Mouse (Mus musculus): Measurements from ENCODE around the gene Siah2. TPM values are rescaled to one million over a fixed set of nuclear protein-coding genes. Genes with fewer than 3 reads are reported as not detected.

Gene Siah2
- total RNA-seq, 2 experiments from 2014 or later, result 17.2 to 22.0 TPM

DNA sequence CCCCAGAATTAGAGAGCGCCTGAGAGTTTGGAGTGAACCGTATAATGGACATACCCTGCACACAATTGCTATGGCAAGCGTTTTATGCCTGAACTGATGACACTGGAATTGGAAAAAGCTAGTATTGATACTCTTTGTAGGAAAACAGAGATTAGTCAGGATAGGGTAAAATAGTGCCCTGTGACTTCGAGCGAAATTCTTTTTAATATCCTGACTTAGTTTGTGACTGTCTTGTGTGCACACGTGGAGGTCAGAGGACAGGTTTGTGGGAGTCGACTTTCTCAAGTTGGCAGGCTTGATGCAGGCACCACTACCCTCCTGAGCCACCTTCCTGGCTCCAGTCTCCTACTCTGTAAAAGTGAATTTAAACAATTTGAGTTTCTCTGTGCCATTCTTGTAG, 1.1 kb upstream of the Siah2 start:
- no peak overlapping the region for H3K27ac ChIP-seq
- intact Hi-C loops (cut with DNase I), result loop anchor here (2.0 to 5.0 kb wide), 3 partner anchors 167 to 314 kb away; partner anchors contain the start of genes Med12l and Tsc22d2
- TF ChIP-seq CTCF (IDR thresholded peaks at IDR 0.05), result no peak
- DNase-seq (ENCODE audit: extremely low spot score in 1 of 2, low spot score in 2 of 2), result no peak
- H3K4me3 ChIP-seq, result no peak overlapping the region

DNA sequence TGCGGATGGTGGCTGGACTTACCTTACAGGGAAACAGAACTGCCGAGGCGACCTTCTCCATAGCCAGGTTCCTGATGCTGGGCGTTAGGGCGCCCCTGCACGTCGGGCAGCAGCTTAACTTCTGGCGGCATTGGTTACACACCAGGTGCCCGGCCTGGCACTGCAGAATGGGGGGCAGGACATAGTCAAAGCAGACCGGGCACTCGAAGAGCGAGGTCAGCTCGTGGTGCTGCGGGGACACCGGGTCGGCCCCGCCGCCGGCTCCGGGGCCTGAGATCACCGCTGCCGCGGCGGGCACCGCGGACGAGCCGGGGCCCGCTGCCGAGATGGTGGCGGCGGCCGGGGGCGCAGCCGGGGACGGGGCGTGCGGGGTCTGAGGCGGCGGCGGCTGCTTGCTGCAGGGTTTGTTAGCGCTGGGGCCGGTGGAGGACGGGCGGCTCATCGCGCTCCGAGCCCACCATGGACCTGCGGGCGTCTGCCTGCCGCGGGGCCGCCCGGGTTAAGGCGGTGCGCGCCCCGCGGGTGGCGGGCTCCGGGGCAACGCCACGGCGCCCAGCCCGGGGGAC, 743 bp downstream of the Siah2 start:
- intact Hi-C loops (cut with DNase I), result loop anchor here (2.0 to 5.0 kb wide), 2 partner anchors 115 to 316 kb away; partner anchors contain the start of genes Med12l and Selenot
- H3K27ac ChIP-seq, result peak overlapping the region; percentile 97
- no peak; the same call in 1 of the 2 replicates for TF ChIP-seq CTCF (IDR thresholded peaks at IDR 0.05)
- DNase-seq (ENCODE audit: extremely low spot score in 1 of 2, low spot score in 2 of 2), result peak; percentile 41 to 45
- peak overlapping the region; percentile 87 for H3K4me3 ChIP-seq

DNA sequence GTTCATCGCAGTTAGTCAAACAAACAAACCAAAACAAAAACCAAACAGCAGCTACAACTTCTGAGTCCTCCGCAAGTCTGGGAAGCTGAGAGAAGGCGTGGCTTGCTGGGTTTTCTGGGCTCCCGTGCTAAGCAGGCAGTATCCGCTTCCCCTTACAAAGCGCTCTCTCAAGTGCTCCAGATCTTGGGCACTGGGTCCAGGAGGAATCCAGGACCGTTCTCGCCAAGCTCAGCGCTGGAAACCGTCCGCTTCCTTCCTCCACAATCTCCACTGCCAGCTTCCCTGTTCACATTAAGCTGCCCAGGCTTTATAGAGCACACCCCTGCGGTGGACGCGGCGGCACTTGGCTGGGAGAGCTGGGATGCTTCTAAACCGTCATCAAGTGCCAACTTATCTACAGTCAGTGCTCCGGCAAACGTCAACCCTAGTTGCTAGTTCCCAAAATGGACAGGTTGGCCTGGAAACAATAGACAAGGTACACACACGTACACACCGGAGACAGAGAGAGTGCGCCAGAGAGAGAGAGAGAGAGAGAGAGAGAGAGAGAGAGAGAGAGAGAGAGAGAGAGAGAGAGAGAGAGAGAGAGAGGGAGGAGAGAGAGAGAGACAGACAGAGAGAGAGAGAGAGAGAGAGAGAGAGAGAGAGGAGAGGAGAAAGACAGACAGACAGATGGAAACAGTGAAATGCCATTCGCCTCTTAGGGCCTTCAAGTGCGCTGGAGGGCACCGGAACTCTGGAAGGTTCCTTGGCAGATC, 1.4 kb downstream of the Siah2 start:
- intact Hi-C loops (cut with DNase I), result loop anchor here (2.0 to 5.0 kb wide), 2 partner anchors 114 to 317 kb away; partner anchors contain the start of genes Med12l and Selenot
- peak; percentile 48 to 70 for DNase-seq (ENCODE audit: extremely low spot score in 1 of 2, low spot score in 2 of 2)
- peak overlapping the region; percentile 97 for H3K27ac ChIP-seq
- no peak for TF ChIP-seq CTCF (IDR thresholded peaks at IDR 0.05)
- peak overlapping the region; percentile 87 for H3K4me3 ChIP-seq

DNA sequence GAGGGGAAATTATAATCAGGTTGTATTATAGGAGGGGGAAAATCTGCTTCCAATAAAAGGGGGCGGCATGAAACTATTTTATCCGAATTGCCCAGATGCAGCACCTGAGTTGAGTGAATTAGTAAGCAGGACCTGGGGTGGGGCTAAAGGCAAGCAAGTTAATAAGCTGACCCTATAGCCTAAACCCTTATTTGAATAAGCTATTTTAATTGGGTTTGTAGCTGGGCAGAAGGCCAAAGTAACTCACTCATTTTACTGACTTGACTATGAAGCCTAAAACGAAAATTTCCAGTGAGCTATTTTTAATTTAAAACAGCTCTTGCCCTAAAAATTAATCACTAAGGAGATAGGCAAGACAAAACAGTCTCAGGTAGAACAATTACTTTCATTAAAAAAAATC, 2.5 kb downstream of the Siah2 start:
- no peak for TF ChIP-seq CTCF (IDR thresholded peaks at IDR 0.05)
- intact Hi-C loops (cut with DNase I), result loop anchor here (2.0 to 5.0 kb wide), 2 partner anchors 113 to 318 kb away; partner anchors contain the start of genes Med12l and Selenot
- DNase-seq (ENCODE audit: extremely low spot score in 1 of 2, low spot score in 2 of 2), result no peak
- H3K27ac ChIP-seq, result no peak overlapping the region
- peak overlapping the region; percentile 87 for H3K4me3 ChIP-seq

DNA sequence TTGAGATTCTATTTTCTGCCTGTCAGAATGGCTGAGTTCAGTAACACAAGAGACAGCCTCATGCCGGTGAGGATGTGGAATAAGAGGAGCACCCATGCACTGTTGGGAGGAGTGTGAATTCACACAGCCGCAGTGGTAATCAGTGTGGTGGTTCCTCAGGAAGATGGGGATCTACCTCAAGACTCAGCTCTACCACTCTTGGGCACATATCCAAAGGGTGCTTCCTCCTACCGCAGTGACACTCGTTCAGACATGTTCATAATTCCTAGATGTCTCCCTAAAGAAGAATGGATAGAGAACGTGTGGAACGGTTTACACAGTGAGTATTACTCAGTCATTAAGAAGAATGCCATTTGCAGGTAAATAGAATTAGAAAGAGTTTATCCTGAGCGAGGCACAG, 3.1 kb downstream of the Siah2 start:
- Histone ChIP-seq H3K27ac (no peak overlapping the region), H3K4me3 (peak overlapping the region; percentile 87)
- no peak for TF ChIP-seq CTCF (IDR thresholded peaks at IDR 0.05)
- intact Hi-C loops (cut with DNase I), result no loop called here
- DNase-seq (ENCODE audit: extremely low spot score in 1 of 2, low spot score in 2 of 2), result no peak

DNA sequence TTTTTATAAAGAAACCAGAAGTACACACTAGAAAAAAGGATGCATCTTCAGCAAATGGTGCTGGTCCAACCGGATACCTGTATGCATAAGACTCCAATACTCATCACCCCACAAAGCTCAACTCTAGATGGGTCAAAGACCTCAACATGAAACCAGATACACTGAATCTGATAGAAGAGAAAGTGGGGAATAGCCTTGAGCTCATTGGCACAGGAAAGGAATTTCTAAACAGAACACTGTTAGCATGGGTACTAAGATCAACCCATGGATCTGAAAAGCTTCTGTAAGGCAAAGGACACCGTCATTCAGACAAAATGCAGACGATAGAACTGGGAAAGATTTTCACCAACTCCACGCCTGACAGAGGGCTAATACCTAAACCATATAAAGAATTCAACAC, 3.6 kb downstream of the Siah2 start:
- Histone ChIP-seq H3K4me3 (no peak overlapping the region), H3K27ac (no peak overlapping the region)
- no peak for TF ChIP-seq CTCF (IDR thresholded peaks at IDR 0.05)
- DNase-seq (ENCODE audit: extremely low spot score in 1 of 2, low spot score in 2 of 2), result no peak
- intact Hi-C loops (cut with DNase I), result no loop called here

DNA sequence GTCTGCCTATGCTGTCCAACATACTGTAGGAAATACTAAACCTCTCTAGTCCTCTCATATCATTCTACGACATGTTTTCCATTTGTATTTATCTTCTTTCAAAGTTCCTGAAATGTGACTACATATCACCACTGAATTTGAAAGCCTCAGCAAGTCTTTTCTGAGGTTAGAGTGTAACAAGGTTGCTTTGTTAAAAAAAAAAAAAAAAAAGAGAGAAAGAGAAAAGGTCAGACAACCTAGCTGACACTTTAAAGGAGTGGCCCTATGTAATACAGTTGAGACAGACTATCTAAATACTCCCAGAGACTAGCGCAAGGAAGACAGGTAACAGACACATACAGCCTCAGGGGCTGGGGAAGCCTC, 5.3 kb downstream of the Siah2 start:
- no peak for DNase-seq (ENCODE audit: extremely low spot score in 1 of 2, low spot score in 2 of 2)
- no peak overlapping the region for H3K27ac ChIP-seq
- no peak overlapping the region for H3K4me3 ChIP-seq
- TF ChIP-seq CTCF (IDR thresholded peaks at IDR 0.05), result no peak
- intact Hi-C loops (cut with DNase I), result no loop called here

DNA sequence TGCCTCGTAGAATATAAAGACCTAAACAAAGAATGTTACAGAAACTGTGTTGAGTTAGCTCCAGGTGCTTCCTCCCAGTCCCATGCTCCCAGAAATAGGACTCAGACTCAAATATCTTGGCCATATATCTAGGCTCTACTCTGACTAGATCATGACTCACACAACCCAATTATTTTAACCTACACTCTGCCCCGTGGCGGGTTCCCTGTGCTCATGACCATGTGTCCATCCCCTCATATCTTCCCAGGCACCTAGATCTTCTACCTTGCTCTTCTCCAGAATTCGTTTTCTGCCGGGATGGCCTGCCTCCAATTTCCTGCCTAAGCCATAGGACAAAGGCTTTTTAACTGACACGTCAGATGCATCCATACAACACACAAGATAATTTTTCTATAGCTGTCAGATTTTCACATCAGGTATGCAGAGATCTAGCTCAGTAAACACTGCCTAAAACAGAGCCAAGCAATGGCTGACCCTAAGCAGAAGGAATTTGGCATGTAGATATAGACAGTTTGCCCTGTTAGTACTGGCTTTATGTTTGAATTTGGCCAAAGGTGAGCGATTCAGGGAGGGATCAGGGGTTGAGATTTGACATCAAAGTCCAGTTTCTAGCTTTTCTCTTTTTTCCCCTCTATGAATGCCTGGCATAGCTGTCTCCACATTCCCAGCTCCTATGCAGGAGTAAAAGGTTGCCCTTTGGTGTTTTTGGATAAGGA, 5.8 kb downstream of the Siah2 start:
- DNase-seq (ENCODE audit: extremely low spot score in 1 of 2, low spot score in 2 of 2), result no peak
- intact Hi-C loops (cut with DNase I), result no loop called here
- Histone ChIP-seq H3K27ac (no peak overlapping the region), H3K4me3 (no peak overlapping the region)
- TF ChIP-seq CTCF (IDR thresholded peaks at IDR 0.05), result no peak

DNA sequence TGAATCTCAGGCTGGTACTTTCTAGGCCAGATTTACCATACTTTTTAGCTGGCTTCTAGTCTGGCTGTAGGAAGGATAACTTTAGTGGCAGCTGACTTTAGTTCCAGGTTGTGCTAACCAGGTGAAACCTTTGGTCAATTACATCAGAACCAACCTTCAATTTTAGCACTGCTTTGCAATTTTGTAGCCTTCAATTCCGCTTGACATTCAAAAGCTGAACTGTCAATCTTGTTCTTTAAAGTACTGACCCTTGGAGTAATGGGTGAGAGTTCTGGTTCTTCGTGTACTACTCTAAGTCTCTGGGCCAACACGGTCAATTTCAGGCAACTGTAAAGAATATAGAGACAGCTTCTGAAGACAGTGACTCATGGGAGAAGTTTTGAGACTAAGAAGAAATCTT, 6.8 kb downstream of the Siah2 start:
- no peak overlapping the region for H3K4me3 ChIP-seq
- DNase-seq (ENCODE audit: extremely low spot score in 1 of 2, low spot score in 2 of 2), result no peak
- H3K27ac ChIP-seq, result no peak overlapping the region
- TF ChIP-seq CTCF (IDR thresholded peaks at IDR 0.05), result no peak
- intact Hi-C loops (cut with DNase I), result no loop called here

DNA sequence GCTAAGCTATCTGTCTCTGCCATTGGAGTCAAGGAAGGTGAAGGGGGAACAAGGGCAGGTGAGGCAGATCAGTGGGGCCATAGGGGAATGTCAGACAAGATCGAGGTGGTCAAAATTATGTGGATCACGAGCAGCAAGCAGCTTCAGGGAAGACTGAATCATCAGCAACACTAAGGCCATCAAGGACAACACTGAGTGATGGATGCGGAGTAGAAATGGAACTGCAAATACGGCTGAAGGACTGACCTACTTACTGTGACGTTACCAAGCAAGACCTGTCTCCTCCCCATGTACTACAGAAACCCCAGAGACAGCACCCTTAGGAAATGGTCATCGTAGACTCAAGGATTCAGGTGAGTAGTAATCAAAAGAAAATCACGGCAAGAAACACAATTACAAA, 8.9 kb downstream of the Siah2 start:
- intact Hi-C loops (cut with DNase I), result no loop called here
- Histone ChIP-seq H3K4me3 (no peak overlapping the region), H3K27ac (no peak overlapping the region)
- no peak for DNase-seq (ENCODE audit: extremely low spot score in 1 of 2, low spot score in 2 of 2)
- TF ChIP-seq CTCF (IDR thresholded peaks at IDR 0.05), result no peak

DNA sequence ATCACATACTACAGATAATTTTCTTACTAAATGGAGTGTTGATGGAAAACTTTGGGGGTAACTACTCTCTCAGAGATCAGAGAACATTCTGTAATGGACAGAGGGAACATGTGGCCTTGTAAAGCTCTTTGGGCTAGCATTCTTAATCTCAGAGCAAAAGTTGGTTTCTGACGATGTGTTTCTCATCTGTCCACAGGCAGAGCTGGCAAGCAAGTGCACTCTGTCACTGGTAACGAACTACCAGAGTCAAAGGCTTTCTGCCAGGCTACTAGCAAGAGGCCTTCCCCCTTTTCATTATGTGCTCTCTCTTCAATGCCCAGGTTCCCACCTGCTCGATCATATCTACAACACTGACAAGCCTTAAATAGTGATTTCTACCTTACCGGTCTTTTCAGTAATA, 9.9 kb downstream of the Siah2 start:
- DNase-seq (ENCODE audit: extremely low spot score in 1 of 2, low spot score in 2 of 2), result no peak
- intact Hi-C loops (cut with DNase I), result no loop called here
- no peak overlapping the region for H3K4me3 ChIP-seq
- no peak for TF ChIP-seq CTCF (IDR thresholded peaks at IDR 0.05)
- no peak overlapping the region for H3K27ac ChIP-seq

DNA sequence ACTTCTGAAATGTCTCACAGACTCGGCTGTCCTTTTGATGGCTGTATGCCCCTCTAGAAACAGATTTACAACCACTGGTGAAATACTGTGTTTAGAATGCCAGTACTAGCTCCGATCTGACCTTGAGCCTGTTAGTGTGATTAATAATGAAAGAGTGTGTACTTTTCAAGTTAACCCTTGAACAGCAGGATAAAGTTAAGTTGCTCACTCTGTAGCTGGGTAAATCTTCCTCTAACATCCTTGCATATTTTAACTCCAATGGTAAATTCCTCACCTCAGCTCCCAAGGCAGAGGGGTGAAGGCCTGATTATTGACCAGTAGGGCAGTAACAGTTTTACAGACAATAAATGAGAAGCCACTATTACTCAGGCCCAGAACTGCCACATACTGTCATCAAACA, 10.4 kb downstream of the Siah2 start:
- H3K27ac ChIP-seq, result no peak overlapping the region
- intact Hi-C loops (cut with DNase I), result no loop called here
- H3K4me3 ChIP-seq, result no peak overlapping the region
- TF ChIP-seq CTCF (IDR thresholded peaks at IDR 0.05), result no peak
- no peak for DNase-seq (ENCODE audit: extremely low spot score in 1 of 2, low spot score in 2 of 2)
